ENCODE assay signal across 20 mouse cellular contexts in genomic region chr2:45136783-45137182, GRCm38 (mm10). TPM values are rescaled to one million over a fixed set of nuclear protein-coding genes. Genes with fewer than 3 reads are reported as not detected.
DNase-seq lines count a peak whose midpoint lies in the region; ATAC-seq and TF ChIP-seq lines count a peak whose summit lies in the region.
"Had no signal": no experiment of that assay in that cellular context is flagged by ENCODE, and none has a peak within 500 bp of the region (broad histone marks: within the 10 kb centered on the region; RNA-seq: fewer than 3 reads in every experiment).

No protein-coding gene starts in this region.

- H3K9ac ChIP-seq in midbrain, embryonic 11.5 days (ENCODE audit: low read length): no peak overlapping the region
- H3K9ac ChIP-seq in midbrain, postnatal 0 days (replicated peaks; ENCODE audit: low read length, poor library complexity, severe bottlenecking): no peak overlapping the region
- H3K9ac ChIP-seq: embryonic facial prominence, embryonic 12.5 days; forebrain, embryonic 15.5 days; heart, embryonic 12.5 days; hindbrain, embryonic 12.5 days had no signal

- no peaks in the 10 kb centered on the region for H3K4me1 ChIP-seq in midbrain, embryonic 11.5 days (ENCODE audit: control insufficient read depth, insufficient read depth, low read length)
- no peaks in the 10 kb centered on the region for H3K4me1 ChIP-seq in midbrain, postnatal 0 days (ENCODE audit: insufficient read depth, low read length)
- H3K4me1 ChIP-seq: embryonic facial prominence, embryonic 12.5 days; forebrain, embryonic 15.5 days; heart, embryonic 12.5 days; hindbrain, embryonic 12.5 days had no signal

- no peak for ATAC-seq in midbrain, embryonic 11.5 days (ENCODE audit: low FRiP score)
- ATAC-seq in midbrain, postnatal 0 days (ENCODE audit: low FRiP score): no peak
- ATAC-seq in megakaryocyte progenitor cell, adult 5-6 weeks (replicated peaks; ENCODE audit: poor library complexity): peak; percentile 82
- ATAC-seq: CD4-positive, CD25-positive, alpha-beta regulatory T cell, adult 4 months; forebrain, embryonic 15.5 days; hindbrain, embryonic 16.5 days; inflammation-experienced regulatory T-cells, adult 6 months had no signal

- no peak for TF ChIP-seq CTCF in midbrain, postnatal 0 days (IDR thresholded peaks at IDR 0.05)
- no peak for TF ChIP-seq CTCF in left cerebral cortex, adult 2 months (IDR thresholded peaks at IDR 0.05)

- peak; percentile 56 for DNase-seq in midbrain, embryonic 11.5 days (ENCODE audit: low spot score, missing footprints)
- DNase-seq in midbrain, postnatal 0 days (ENCODE audit: low spot score): no peak
- peak; percentile 46 for DNase-seq in MEL-GATA-1-ER (ENCODE audit: extremely low read depth, low read depth)
- no peak for DNase-seq in left cerebral cortex, adult 2 months (ENCODE audit: extremely low spot score in 1 of 2, low spot score in 2 of 2)
- DNase-seq in frontal cortex, postnatal 36 days (ENCODE audit: low spot score in 2 of 2): no peak
- DNase-seq: adrenal gland, adult 2 months; adrenal gland, postnatal 25 days; B cell, adult 2 months; cerebellum, adult 8-10 months; cerebellum, postnatal 14 days; gastrocnemius, postnatal 14 days; heart, postnatal 36 days had no signal

- intact Hi-C loops in left cerebral cortex, adult 2 months (cut with DNase I): no loop called here

- H3K27ac ChIP-seq in midbrain, embryonic 11.5 days (ENCODE audit: low read depth, low read length): no peak overlapping the region
- H3K27ac ChIP-seq in midbrain, postnatal 0 days (ENCODE audit: low read depth, low read length): no peak overlapping the region
- H3K27ac ChIP-seq in left cerebral cortex, adult 2 months: no peak overlapping the region
- H3K27ac ChIP-seq: embryonic facial prominence, embryonic 12.5 days; forebrain, embryonic 15.5 days; hindbrain, embryonic 12.5 days had no signal

- H3K36me3 ChIP-seq in midbrain, embryonic 11.5 days (ENCODE audit: control insufficient read depth, insufficient read depth, low read length): no peaks in the 10 kb centered on the region
- H3K36me3 ChIP-seq in midbrain, postnatal 0 days (ENCODE audit: insufficient read depth, low read length): no peaks in the 10 kb centered on the region
- H3K36me3 ChIP-seq: embryonic facial prominence, embryonic 12.5 days; forebrain, embryonic 15.5 days; heart, embryonic 12.5 days; hindbrain, embryonic 12.5 days had no signal

- no peaks in the 10 kb centered on the region for H3K9me3 ChIP-seq in midbrain, embryonic 11.5 days (ENCODE audit: control insufficient read depth, low read length)
- no peaks in the 10 kb centered on the region for H3K9me3 ChIP-seq in midbrain, postnatal 0 days (ENCODE audit: low read length)
- H3K9me3 ChIP-seq: embryonic facial prominence, embryonic 12.5 days; forebrain, embryonic 15.5 days; heart, embryonic 12.5 days; hindbrain, embryonic 12.5 days had no signal

- H3K4me3 ChIP-seq in midbrain, embryonic 11.5 days (ENCODE audit: low read depth, low read length): no peak overlapping the region
- H3K4me3 ChIP-seq in midbrain, postnatal 0 days (ENCODE audit: low read depth, low read length): no peak overlapping the region
- no peak overlapping the region for H3K4me3 ChIP-seq in left cerebral cortex, adult 2 months
- H3K4me3 ChIP-seq: embryonic facial prominence, embryonic 12.5 days; forebrain, embryonic 15.5 days; heart, embryonic 12.5 days; hindbrain, embryonic 12.5 days had no signal

- 79% methylated on average over 2 of the region's 2 CpGs for WGBS in midbrain, embryonic 11.5 days
- 56% methylated on average over 2 of the region's 2 CpGs for WGBS in midbrain, postnatal 0 days

- no peaks in the 10 kb centered on the region for H3K27me3 ChIP-seq in midbrain, embryonic 11.5 days (ENCODE audit: control insufficient read depth, insufficient read depth, low read length)
- H3K27me3 ChIP-seq in midbrain, postnatal 0 days (ENCODE audit: insufficient read depth, low read length): no peaks in the 10 kb centered on the region
- H3K27me3 ChIP-seq: embryonic facial prominence, embryonic 12.5 days; forebrain, embryonic 15.5 days; heart, embryonic 12.5 days; hindbrain, embryonic 12.5 days had no signal

- H3K4me2 ChIP-seq in midbrain, embryonic 11.5 days: no peak overlapping the region
- no peak overlapping the region for H3K4me2 ChIP-seq in midbrain, postnatal 0 days (ENCODE audit: low read depth, low read length, poor library complexity, severe bottlenecking)
- H3K4me2 ChIP-seq: embryonic facial prominence, embryonic 12.5 days; forebrain, embryonic 15.5 days; heart, embryonic 12.5 days; hindbrain, embryonic 12.5 days had no signal

RNA-seq across cellular contexts. Expression of gene Zeb2, which starts 19.6 kb away (rescaled TPM):
- polyA plus RNA-seq in midbrain, embryonic 11.5 days (2014; fragmentation: Nextera tagmentation; extraction: Ambion mirVana): 61.2 and 69.9 TPM in 2 replicates
- 39.6 and 48.1 TPM in 2 replicates for total RNA-seq in midbrain, postnatal 0 days (2014; rRNA removed)
- polyA plus RNA-seq in midbrain, postnatal 0 days (2015; fragmentation: Nextera tagmentation; extraction: Ambion mirVana): 13.4 and 15.3 TPM in 2 replicates
- total RNA-seq in megakaryocyte progenitor cell, adult 5-6 weeks (2015): 188 and 189 TPM in 2 replicates
- 138 and 151 TPM in 2 replicates for total RNA-seq in megakaryocyte progenitor cell, adult 5-6 weeks (2017)
- 100 to 1,000 TPM; 156 to 181 TPM for total RNA-seq in left cerebral cortex, adult 2 months (2021)

Comparison
In these comparisons a context has a peak if more than half of its experiments do, and no peak if none do; other contexts are left out.
1. DNase-seq: peak in midbrain, embryonic 11.5 days (single experiment) and MEL-GATA-1-ER (single experiment); none in midbrain, postnatal 0 days (single experiment), left cerebral cortex, adult 2 months (0 of 2) and frontal cortex, postnatal 36 days (0 of 2).